Mouse (Mus musculus) frontal cortex, postnatal 25 days (tissue): ENCODE data around the gene Ankrd55.
"Not testable (repeated sequence)": the region's sequence is repeated elsewhere in the genome, so short reads cannot be mapped to it uniquely, and the experiment has no call there.

Experiments used
- DNase-seq, 2 experiments: peaks; one replicate each; pipeline ENCODE4 v3.0.0; 2022; ENCODE audit warnings: low spot score in 2 of 2

Ankrd55 gene

DNA sequence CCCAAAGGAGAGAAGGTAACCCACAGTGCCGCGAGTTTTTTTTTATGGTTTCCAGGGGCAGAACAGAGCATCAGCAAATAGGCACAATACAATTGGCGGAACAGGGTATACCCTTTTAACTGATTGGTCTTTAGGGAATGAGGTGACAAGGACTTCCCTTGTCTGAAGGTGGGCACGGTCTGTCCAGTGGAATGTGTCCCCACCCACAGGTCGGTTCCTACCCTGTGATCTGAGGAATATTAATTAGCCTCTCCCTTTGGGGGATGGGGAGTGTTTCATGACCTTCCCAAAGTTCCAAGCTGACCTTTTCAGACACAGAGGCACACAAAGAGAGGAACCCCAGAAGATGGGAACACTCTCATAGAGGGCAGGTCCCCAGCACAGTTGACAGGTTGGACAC is 124.6 kb downstream of the Ankrd55 start:
- DNase-seq = no peak

DNA sequence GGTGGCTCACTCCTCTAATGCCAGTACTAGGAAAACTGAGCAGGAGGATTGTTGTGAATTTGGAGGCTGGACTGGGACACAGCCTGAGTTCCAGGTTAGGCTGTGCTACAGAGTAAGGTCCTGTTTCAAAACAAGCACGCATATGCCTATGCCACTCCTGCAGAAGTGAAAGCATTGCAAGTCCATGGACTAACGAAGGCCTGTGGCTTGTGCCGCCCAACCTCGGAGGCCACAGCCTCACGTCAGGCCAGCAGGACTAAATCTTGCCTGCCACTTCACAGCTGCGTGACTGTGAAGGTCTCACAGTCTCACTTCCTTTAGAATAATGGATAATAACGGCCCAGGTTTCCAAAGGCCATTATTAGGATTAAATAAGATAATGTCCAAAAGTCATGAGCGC is 125.4 kb downstream of the Ankrd55 start:
- no peak for DNase-seq

DNA sequence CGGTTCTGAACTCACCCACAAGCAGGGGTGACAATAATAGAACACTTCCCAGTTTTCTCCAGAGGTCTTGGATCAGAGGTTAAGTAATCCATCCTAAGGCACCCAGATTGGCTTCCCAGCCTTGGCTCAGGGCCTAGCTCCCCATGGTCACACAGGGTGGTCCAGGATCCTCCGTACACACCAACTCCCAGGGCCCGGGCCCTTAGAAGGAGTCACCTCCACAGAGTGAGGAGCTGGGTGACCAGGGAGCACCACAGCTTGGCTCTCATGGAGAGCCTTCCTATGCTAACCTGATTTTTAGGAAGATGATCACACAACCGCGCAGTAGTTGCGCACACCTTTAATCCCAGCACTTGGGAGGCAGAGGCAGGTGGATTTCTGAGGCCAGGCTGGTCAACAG is 127.6 kb downstream of the Ankrd55 start:
- DNase-seq = no peak

DNA sequence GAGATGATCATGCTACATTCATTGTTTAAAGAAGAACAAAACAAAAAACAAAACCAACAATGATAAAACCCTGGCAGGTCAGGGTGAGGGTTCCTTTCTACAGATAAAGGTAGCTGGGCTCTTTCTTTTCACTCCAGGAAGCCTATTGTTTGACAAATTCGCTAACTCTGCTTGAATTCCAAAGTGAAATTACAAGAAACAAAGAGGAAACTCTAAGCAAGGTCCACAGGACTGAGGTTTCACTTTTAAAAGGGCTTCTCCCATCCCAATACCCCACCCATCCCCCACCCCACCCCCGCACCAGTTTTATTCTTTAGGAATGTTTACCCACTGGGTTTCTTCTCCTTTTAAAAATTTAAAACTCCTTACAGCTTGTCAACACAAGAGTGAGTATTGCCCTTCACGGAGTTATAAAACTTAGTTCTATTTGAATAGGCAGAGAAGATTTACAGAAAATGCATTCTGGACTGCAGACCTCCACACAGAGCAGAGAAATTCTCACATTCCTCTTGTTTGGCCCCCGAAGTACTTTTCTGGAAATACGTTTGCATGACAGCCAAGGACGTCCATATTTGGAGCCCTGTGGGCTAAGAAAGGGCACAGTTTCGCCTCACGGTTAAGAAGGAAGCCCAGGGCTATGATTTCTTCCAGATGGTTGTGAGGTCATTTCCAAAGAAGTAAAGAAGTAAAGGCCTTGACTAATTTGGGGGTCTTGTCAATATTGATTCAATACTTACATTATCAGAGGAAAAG is 128.3 kb downstream of the Ankrd55 start:
- no peak for DNase-seq

DNA sequence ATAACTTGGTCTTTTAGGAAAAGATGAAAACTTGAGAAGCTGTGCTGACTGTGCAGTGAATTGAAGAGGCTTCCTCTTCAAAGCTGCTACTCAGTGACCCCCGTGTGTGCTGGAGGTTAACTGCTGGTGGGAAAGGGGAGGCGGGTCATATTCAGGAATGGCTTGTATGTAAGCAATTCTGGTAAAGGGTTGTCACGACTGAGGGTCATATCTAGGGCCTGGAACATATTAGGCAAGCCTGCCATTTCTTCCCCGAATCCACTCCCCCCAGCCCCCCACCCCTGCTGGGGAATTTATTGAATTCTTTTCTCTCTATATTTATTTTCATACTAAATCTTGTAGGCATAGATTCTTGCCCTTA is 128.9 kb downstream of the Ankrd55 start:
- DNase-seq = no peak

DNA sequence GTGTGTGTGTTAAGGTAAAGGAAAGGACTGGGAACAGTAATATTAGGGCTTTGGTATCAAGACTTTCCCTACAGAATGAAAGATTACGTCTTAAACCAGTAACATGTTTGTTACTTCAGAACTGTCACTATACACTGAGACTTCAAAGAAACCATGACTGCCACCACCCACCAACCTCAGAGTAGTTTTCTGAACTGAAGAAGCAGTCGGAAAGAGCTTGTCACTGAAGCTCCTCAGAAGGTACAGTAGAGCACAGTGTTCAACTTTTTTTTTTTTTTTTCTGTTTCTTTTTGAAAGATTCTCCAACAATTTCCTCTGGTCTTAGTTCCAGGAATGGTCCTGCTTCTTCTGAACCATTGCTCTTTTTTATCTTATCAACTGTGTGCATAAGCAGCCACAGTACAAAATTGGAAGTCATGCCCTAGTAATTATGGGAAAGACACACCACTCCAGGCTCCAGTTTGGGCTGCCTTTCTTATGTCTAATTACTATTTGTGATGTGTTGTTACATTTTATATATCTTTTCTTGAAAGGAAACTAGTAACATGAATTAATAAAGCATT is 129.7 kb downstream of the Ankrd55 start:
- no peak for DNase-seq

DNA sequence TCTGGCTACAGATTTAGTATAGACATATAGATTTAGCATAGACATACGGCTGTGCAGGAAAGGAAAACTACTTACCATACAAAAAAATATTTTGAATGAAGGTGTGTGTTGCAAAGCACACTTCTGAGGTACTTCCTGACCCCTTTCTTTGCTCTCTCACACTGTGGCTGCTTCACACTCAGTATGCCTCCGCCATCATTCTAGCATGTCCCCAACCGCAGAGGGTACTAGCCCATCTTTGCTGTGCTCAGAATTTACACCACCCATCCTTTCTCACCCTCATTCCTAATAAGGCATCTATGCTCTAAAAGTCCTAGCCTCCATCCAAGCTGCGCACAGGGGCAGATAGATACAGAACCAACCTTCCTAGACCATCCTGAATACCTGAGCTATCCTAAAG is 130.3 kb downstream of the Ankrd55 start:
- no peak for DNase-seq

DNA sequence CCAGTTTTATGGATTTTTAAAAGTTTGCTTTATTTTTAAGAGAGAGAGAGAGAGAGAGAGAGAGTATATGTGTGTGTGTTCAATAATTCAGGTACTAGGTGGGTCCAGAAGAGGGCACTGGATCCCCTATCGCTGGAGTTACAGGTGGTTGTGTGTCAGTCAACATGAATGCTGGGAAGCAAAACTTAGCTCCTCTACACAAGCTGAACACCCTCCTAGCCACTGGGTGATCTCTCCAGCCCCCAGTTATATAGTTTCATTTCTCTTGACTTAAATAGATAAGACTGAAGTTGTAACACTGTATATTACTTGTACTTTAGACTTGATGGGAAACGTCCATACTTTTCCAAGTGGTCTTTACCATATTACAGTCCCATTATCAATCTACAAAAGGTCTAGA is 136.0 kb downstream of the Ankrd55 start:
- DNase-seq = no peak

DNA sequence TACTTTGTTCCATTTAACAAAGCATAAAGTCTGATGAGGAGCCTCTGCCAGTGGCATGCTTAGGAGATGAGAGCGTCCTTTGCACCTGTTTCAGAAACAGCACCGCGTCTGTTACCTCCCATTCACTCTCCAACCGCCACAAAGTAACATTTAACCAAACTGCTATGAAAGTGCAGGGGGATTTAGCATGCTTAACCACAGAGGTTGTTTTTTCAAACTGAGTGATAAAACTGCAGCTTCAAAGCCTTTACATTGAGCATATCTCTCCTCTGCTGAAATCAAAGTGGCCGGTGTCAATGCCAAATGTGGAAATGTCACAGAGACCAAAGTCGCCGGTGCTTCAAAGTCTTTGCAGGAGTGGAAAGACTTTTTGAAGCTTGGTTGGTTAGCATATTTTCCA is 136.4 kb downstream of the Ankrd55 start:
- no peak for DNase-seq

DNA sequence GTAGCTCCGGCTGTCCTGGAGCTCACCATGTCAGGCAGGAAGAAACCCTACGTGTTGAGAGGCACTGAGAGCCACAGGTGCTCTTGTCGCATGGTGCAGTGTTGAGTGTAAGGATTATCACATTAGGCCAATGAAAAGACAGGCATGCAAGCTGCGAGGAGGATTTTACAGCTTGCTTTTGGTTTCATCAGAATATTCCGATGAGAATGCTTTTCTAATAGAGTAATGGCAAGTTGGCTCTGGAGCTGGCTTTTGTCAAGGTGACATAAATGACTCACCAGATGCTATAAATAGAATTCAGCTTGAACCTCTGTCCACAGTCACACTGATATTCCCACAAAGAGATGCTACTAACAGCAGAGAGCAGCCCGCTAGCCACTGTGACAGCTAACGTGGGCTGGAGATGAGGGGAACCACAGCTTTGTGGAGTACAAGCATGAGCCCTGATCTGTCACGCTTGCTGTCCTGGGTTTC is 137.0 kb downstream of the Ankrd55 start:
- no peak for DNase-seq

DNA sequence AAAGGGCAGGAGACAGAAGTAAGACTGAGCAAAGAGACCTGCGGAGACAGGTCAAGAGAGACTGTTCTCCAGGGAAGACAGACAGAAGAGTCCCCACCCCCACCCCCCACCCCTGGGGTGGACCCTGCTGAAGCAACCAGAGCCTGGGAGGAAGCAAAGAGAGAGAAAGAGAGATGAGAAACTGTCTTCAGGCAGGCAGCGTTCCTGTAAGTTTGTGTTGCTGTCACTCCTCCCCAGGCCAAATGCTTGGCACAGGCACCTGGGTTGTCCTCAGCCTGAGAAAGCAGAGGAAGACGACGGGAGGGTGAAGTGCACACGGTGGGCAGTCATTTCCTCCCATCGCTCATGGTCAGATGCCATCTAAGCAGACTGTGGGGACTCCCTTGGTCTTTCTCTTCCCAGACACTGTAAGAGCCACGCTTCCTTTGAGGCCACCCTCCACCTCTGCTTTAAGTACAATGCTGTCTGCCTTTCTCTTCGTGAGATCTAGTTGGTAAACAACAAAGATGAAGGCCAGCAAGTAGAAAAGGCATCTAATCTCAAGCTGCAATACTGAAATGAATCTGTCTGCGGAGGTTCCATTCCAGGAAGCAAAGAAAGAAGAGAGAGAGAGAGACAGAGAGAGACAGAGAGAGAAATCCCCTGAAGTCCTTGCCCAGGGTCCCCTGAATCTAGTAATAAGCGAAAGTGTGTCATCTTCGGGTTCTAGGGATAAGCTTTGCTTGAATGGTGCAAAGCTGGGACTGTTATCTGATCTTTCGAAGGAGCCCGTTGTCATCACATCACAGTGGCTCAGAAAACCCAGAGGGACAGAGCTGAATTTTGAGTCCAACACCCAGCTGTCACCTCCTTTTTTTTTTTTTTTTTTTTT is 138.2 kb downstream of the Ankrd55 start:
- DNase-seq = no peak

DNA sequence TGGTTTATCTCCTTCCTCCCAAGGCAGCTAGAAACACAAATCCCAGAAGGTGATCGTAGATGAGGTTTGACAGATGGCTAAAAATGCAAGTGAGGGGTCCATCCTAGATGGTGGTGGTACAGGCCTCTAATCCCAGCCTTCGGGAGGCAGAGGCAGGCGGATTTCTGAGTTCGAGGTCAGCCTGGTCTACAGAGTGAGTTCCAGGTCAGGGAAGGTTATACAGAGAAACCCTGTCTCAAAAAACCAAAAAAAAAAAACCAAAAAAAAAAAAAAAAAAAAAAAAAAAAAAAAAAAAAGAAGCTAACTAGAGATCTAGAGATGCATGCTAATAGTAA is 138.9 kb downstream of the Ankrd55 start:
- not testable (repeated sequence) for DNase-seq

DNA sequence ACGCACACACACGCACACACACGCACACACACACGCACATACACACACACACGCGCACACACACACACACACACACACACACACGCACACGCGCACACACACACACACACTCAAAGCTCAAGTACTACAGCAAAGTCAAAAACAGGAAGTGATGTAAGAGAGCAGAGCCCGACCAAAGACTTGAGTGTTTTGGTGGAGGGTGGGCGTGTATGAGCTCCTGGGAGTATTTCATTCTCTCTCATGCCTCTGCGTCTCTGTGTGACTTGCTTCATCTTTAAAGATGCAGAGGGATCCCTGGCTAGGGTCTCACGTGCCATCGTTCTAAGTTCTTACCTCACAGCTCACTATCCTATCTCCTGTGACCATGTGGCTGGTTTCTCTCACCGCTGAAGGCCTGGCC is 139.3 kb downstream of the Ankrd55 start:
- DNase-seq = no peak

DNA sequence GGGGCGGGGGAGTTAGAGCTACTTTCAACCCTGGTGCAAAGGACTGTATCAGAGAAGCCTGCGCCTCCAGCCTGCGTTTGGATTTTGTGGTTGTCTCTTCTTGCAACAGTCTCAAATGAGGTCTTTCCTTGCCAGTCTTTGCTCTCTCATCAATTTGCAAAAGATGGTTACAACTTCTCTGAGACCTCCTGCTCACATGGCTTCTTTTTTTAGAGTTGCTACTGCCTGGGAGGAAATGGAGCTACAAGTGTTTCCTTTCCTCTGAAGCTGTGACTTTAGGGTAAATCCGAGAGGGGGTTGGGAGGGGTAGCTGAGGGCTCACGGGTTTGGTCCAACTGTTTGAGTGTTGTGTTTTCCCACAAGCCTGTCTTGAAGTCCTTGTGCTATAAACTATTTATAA is 145.0 kb downstream of the Ankrd55 start:
- DNase-seq = no peak
